9 mouse cellular contexts compared by ENCODE assay signal in genomic region chr10:60931891-60932378, GRCm38 (mm10).
DNase-seq lines count a peak whose midpoint lies in the region; ATAC-seq and TF ChIP-seq lines count a peak whose summit lies in the region.
"Had no signal": no experiment of that assay in that cellular context is flagged by ENCODE, and none has a peak within 500 bp of the region (broad histone marks: within the 10 kb centered on the region; RNA-seq: fewer than 3 reads in every experiment).

No protein-coding gene starts in this region.

- DNase-seq in heart, adult 9 months (ENCODE audit: low spot score in 2 of 2) = peak; percentile 20 to 45
- DNase-seq in heart, postnatal 4 days = no peak
- DNase-seq in thymus, postnatal 14 days = peak; percentile 5
- DNase-seq in thymus, adult 2 months = no peak
- no peak for DNase-seq in liver, embryonic 11.5 days (ENCODE audit: low spot score)
- DNase-seq in urinary bladder, postnatal 25 days (ENCODE audit: low spot score) = no peak
- no peak for DNase-seq in ovary, postnatal 36 days (ENCODE audit: low spot score)
- DNase-seq in cerebellum, adult 9-10 months = no peak

- H3K9ac ChIP-seq in liver, embryonic 11.5 days (ENCODE audit: low read depth, low read length) = no peak overlapping the region
- H3K9ac ChIP-seq: hindbrain, embryonic 15.5 days had no signal

- H3K27me3 ChIP-seq in thymus, adult 2 months (ENCODE audit: control insufficient read depth, insufficient read depth, low read length) = no peaks in the 10 kb centered on the region
- no peaks in the 10 kb centered on the region for H3K27me3 ChIP-seq in liver, embryonic 11.5 days (replicated peaks; ENCODE audit: control insufficient read depth, insufficient read depth, low read length)

- H3K4me2 ChIP-seq in liver, embryonic 11.5 days = peak overlapping the region; percentile 15; the same call in 1 of the 2 replicates
- H3K4me2 ChIP-seq: hindbrain, embryonic 15.5 days had no signal

- no peaks in the 10 kb centered on the region for H3K36me3 ChIP-seq in thymus, adult 2 months (ENCODE audit: control insufficient read depth, insufficient read depth, low read length)
- no peaks in the 10 kb centered on the region for H3K36me3 ChIP-seq in liver, embryonic 11.5 days (ENCODE audit: control insufficient read depth, insufficient read depth, low read length)
- H3K36me3 ChIP-seq: hindbrain, embryonic 15.5 days had no signal

- no peak for ATAC-seq in liver, embryonic 11.5 days (replicated peaks; ENCODE audit: low FRiP score)

- no peak for TF ChIP-seq CTCF in thymus, adult 2 months (IDR thresholded peaks at IDR 0.05; ENCODE audit: borderline replicate concordance, control insufficient read depth, extremely low read depth, insufficient read depth, low read length, poor library complexity)

- TF ChIP-seq POLR2A in thymus, adult 2 months (IDR thresholded peaks at IDR 0.05; ENCODE audit: control insufficient read depth, extremely low read depth, insufficient read depth, low read length, poor library complexity) = no peak

- no peak overlapping the region for H3K4me3 ChIP-seq in thymus, adult 2 months (ENCODE audit: control insufficient read depth, insufficient read depth, low read length)
- H3K4me3 ChIP-seq in liver, embryonic 11.5 days (ENCODE audit: low read depth, low read length) = no peak overlapping the region
- H3K4me3 ChIP-seq: hindbrain, embryonic 15.5 days had no signal

- WGBS in thymus, adult 2 months = 6% methylated on average over 22 of the region's 22 CpGs
- WGBS in liver, embryonic 11.5 days = 35% methylated on average over 22 of the region's 22 CpGs

- no peaks in the 10 kb centered on the region for H3K9me3 ChIP-seq in liver, embryonic 11.5 days (ENCODE audit: control insufficient read depth, low read length)
- H3K9me3 ChIP-seq: hindbrain, embryonic 15.5 days had no signal

- H3K4me1 ChIP-seq in thymus, adult 2 months (replicated peaks; ENCODE audit: control insufficient read depth, insufficient read depth, low read length) = peaks cover 3% of the 10 kb centered on the region
- peaks cover 13% of the 10 kb centered on the region for H3K4me1 ChIP-seq in liver, embryonic 11.5 days (replicated peaks; ENCODE audit: control insufficient read depth, insufficient read depth, low read length)

- H3K27ac ChIP-seq in thymus, adult 2 months (ENCODE audit: control insufficient read depth, insufficient read depth, low read length) = no peak overlapping the region
- H3K27ac ChIP-seq in liver, embryonic 11.5 days (ENCODE audit: low read depth, low read length) = 0 out of 2 replicates have a peak overlapping the region, but pooled peaks have one; percentile 20
- H3K27ac ChIP-seq: hindbrain, embryonic 15.5 days had no signal

Comparison
In these comparisons a context has a peak if more than half of its experiments do, and no peak if none do; other contexts are left out.
1. DNase-seq: peak in heart, adult 9 months (2 of 2) and thymus, postnatal 14 days (single experiment); none in heart, postnatal 4 days (single experiment), thymus, adult 2 months (single experiment), liver, embryonic 11.5 days (single experiment), urinary bladder, postnatal 25 days (single experiment), ovary, postnatal 36 days (single experiment) and cerebellum, adult 9-10 months (single experiment).